Mouse (Mus musculus): Measurements from ENCODE around the gene Sec24b.

- TF ChIP-seq MAFK (IDR thresholded peaks at IDR 0.05; ENCODE audit: borderline replicate concordance, low read depth, low read length): no peak
- TF ChIP-seq TAL1 (IDR thresholded peaks at IDR 0.05; ENCODE audit: low read length): no peak
- TF ChIP-seq POLR2A (IDR thresholded peaks at IDR 0.05; ENCODE audit: control insufficient read depth in 1 of 2, insufficient read depth in 1 of 2, low read depth in 1 of 2, low read length in 2 of 2, poor library complexity in 1 of 2): no peak
Observed at GRCm38 (mm10) chr3:130055416-130056385, 5.7 kb downstream of the Sec24b start.
